Mouse (Mus musculus): ENCODE measurements around the gene Xpnpep2. TPM values are rescaled to one million over a fixed set of nuclear protein-coding genes. Genes with fewer than 3 reads are reported as not detected.

Gene Xpnpep2
- polyA plus RNA-seq, 1 experiment, result 1.1 TPM

GRCm38 (mm10) chrX:48184703-48185102 lies 76.2 kb downstream of the Xpnpep2 start:
- 83% methylated on average over 3 of the region's 3 CpGs for WGBS
- Histone ChIP-seq H3K36me3 (ENCODE audit: control insufficient read depth, insufficient read depth, low read length) (no peaks in the 10 kb centered on the region), H3K4me3 (ENCODE audit: control insufficient read depth, insufficient read depth, low read length) (no peak overlapping the region), H3K4me1 (replicated peaks; ENCODE audit: control insufficient read depth, insufficient read depth, low read length) (no peaks in the 10 kb centered on the region), H3K27ac (ENCODE audit: control insufficient read depth, insufficient read depth, low read length) (no peak overlapping the region), H3K27me3 (ENCODE audit: control insufficient read depth, insufficient read depth, low read length) (no peaks in the 10 kb centered on the region)
- no peak for DNase-seq
- no peak for TF ChIP-seq POLR2A (IDR thresholded peaks at IDR 0.05; ENCODE audit: control insufficient read depth, extremely low read depth, insufficient read depth, low read length, poor library complexity)
- no peak for TF ChIP-seq CTCF (IDR thresholded peaks at IDR 0.05; ENCODE audit: borderline replicate concordance, control insufficient read depth, extremely low read depth, insufficient read depth, low read length, poor library complexity)

Other genes starting within 250 kb of the Xpnpep2 start
- gene Smarca1, start 215.8 kb upstream of the Xpnpep2 start, polyA plus RNA-seq (2012; rRNA removed), result 0.08 and 0.09 TPM in 2 replicates
- 7.1 and 8.2 TPM in 2 replicates for gene Ocrl, start 196.3 kb upstream of the Xpnpep2 start, polyA plus RNA-seq (2012; rRNA removed)
- gene Apln, start 73.9 kb upstream of the Xpnpep2 start, polyA plus RNA-seq (2012; rRNA removed), result 1.4 and 2.1 TPM in 2 replicates
- 311 and 314 TPM in 2 replicates for gene Sash3, start 37.7 kb downstream of the Xpnpep2 start, polyA plus RNA-seq (2012; rRNA removed)
- gene Zdhhc9, start 100.2 kb downstream of the Xpnpep2 start, polyA plus RNA-seq (2012; rRNA removed), result 22.4 and 25.7 TPM in 2 replicates
- 3.7 and 3.8 TPM in 2 replicates for gene Utp14a, start 148.1 kb downstream of the Xpnpep2 start, polyA plus RNA-seq (2012; rRNA removed)
- 7.8 TPM in 2 replicates for gene Bcorl1, start 232.6 kb downstream of the Xpnpep2 start, polyA plus RNA-seq (2012; rRNA removed)

Measured in thymus, adult 2 months (tissue).